In the genomic region with DNA sequence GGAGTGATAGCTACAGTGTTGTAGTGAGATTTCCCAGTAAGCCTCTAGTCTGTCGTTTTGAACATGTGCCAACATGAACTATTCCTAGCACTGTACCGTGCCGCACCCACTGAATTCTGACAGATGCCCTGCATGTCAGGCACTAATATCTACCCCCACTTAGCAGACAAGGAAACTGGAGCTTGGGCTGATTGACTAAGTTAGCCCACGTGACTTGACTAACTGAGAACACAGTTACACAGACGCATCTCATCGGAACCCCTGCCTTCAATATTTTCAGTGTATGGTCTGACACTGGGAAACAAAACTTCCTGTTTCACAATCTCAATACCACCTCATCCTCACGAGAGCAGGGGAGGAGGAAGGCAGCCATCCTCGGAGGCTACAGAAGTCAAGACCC, we compare ENCODE assay signal across 22 mouse cellular contexts.
A peak's percentile ranks its signal among the peaks of the same experiment; 100 is the strongest.
DNase-seq lines count a peak whose midpoint lies in the region; ATAC-seq lines count a peak whose summit lies in the region.
"Had no signal": no experiment of that assay in that cellular context is flagged by ENCODE, and none has a peak within 500 bp of the region (broad histone marks: within the 10 kb centered on the region; RNA-seq: fewer than 3 reads in every experiment).

No protein-coding gene starts in this region.

- DNase-seq in embryonic facial prominence, embryonic 14.5 days (ENCODE audit: low spot score): peak; percentile 8
- DNase-seq in embryonic facial prominence, embryonic 10.5 days (ENCODE audit: low spot score): no peak
- DNase-seq in c-Kit-positive CD71-negative TER-119-negative erythroid progenitor cells, embryonic 14.5 days (ENCODE audit: low read depth): peak; percentile 16
- no peak for DNase-seq in liver, embryonic 13.5 days
- no peak for DNase-seq in gastrocnemius, postnatal 10 days
- no peak for DNase-seq in ovary, adult 18-20 months (ENCODE audit: low spot score)
- DNase-seq in urinary bladder, postnatal 14 days (ENCODE audit: low spot score): no peak
- DNase-seq: adrenal gland, postnatal 14 days; cerebellum, adult 18-20 months; cerebellum, postnatal 25 days; heart, adult 2 months; kidney, adult 8-10 months; kidney, postnatal 36 days; lung, postnatal 4 days; midbrain, embryonic 14.5 days had no signal

- H3K27ac ChIP-seq in embryonic facial prominence, embryonic 14.5 days (replicated peaks; ENCODE audit: low read depth, low read length): no peak overlapping the region
- no peak overlapping the region for H3K27ac ChIP-seq in embryonic facial prominence, embryonic 10.5 days (replicated peaks)
- H3K27ac ChIP-seq in liver, embryonic 13.5 days: no peak overlapping the region
- H3K27ac ChIP-seq: forebrain, embryonic 13.5 days; heart, adult 2 months; hindbrain, embryonic 13.5 days; limb, embryonic 12.5 days; lung, embryonic 15.5 days had no signal

- H3K9ac ChIP-seq in embryonic facial prominence, embryonic 14.5 days (ENCODE audit: low read depth, low read length): no peak overlapping the region
- no peak overlapping the region for H3K9ac ChIP-seq in liver, embryonic 13.5 days
- H3K9ac ChIP-seq: forebrain, embryonic 13.5 days; hindbrain, embryonic 13.5 days; limb, embryonic 12.5 days; lung, embryonic 15.5 days had no signal

- H3K4me1 ChIP-seq in embryonic facial prominence, embryonic 14.5 days (ENCODE audit: control insufficient read depth, insufficient read depth, low read length): no peaks in the 10 kb centered on the region
- no peaks in the 10 kb centered on the region for H3K4me1 ChIP-seq in embryonic facial prominence, embryonic 10.5 days
- H3K4me1 ChIP-seq in liver, embryonic 13.5 days (replicated peaks): peaks cover 20% of the 10 kb centered on the region
- H3K4me1 ChIP-seq: forebrain, embryonic 13.5 days; hindbrain, embryonic 13.5 days had no signal

- H3K36me3 ChIP-seq in embryonic facial prominence, embryonic 14.5 days (ENCODE audit: control insufficient read depth, insufficient read depth, low read length): no peaks in the 10 kb centered on the region
- no peaks in the 10 kb centered on the region for H3K36me3 ChIP-seq in embryonic facial prominence, embryonic 10.5 days (replicated peaks)
- H3K36me3 ChIP-seq in liver, embryonic 13.5 days: no peaks in the 10 kb centered on the region
- H3K36me3 ChIP-seq: G1E; hindbrain, embryonic 13.5 days; limb, embryonic 12.5 days; lung, embryonic 15.5 days had no signal

- 69% methylated on average over 8 of the region's 8 CpGs for WGBS in embryonic facial prominence, embryonic 14.5 days
- 87% methylated on average over 8 of the region's 8 CpGs for WGBS in embryonic facial prominence, embryonic 10.5 days
- 12% methylated on average over 8 of the region's 8 CpGs for WGBS in liver, embryonic 13.5 days (ENCODE audit: insufficient replicate concordance)

- H3K27me3 ChIP-seq in embryonic facial prominence, embryonic 14.5 days (replicated peaks; ENCODE audit: control insufficient read depth, insufficient read depth, low read length): no peaks in the 10 kb centered on the region
- H3K27me3 ChIP-seq in embryonic facial prominence, embryonic 10.5 days (replicated peaks; ENCODE audit: low read depth, poor library complexity, severe bottlenecking): no peaks in the 10 kb centered on the region
- H3K27me3 ChIP-seq in liver, embryonic 13.5 days: no peaks in the 10 kb centered on the region
- H3K27me3 ChIP-seq: forebrain, embryonic 13.5 days; hindbrain, embryonic 13.5 days; limb, embryonic 12.5 days; lung, embryonic 15.5 days had no signal

- H3K9me3 ChIP-seq in embryonic facial prominence, embryonic 14.5 days (ENCODE audit: control insufficient read depth, low read length): no peaks in the 10 kb centered on the region
- no peaks in the 10 kb centered on the region for H3K9me3 ChIP-seq in embryonic facial prominence, embryonic 10.5 days
- H3K9me3 ChIP-seq in liver, embryonic 13.5 days (replicated peaks): no peaks in the 10 kb centered on the region
- H3K9me3 ChIP-seq: forebrain, embryonic 13.5 days; G1E; hindbrain, embryonic 13.5 days; limb, embryonic 12.5 days; lung, embryonic 15.5 days had no signal

- no peak overlapping the region for H3K4me3 ChIP-seq in embryonic facial prominence, embryonic 14.5 days (ENCODE audit: low read depth, low read length)
- no peak overlapping the region for H3K4me3 ChIP-seq in embryonic facial prominence, embryonic 10.5 days
- H3K4me3 ChIP-seq in liver, embryonic 13.5 days (replicated peaks): no peak overlapping the region
- H3K4me3 ChIP-seq: forebrain, embryonic 13.5 days; heart, adult 2 months; hindbrain, embryonic 13.5 days; limb, embryonic 12.5 days; lung, embryonic 15.5 days had no signal

- ATAC-seq in embryonic facial prominence, embryonic 14.5 days (ENCODE audit: low read depth): no peak
- ATAC-seq in liver, embryonic 13.5 days (ENCODE audit: low read depth): peak; percentile 67
- peak; percentile 66 for ATAC-seq in megakaryocyte progenitor cell, adult 5-6 weeks (replicated peaks; ENCODE audit: poor library complexity)
- ATAC-seq: CD4-positive, CD25-positive, alpha-beta regulatory T cell, adult 4 months; forebrain, embryonic 13.5 days had no signal

- no peak overlapping the region for H3K4me2 ChIP-seq in embryonic facial prominence, embryonic 14.5 days (ENCODE audit: low read depth, low read length)
- H3K4me2 ChIP-seq in liver, embryonic 13.5 days: peak overlapping the region; percentile 7; the same call in 1 of the 2 replicates
- H3K4me2 ChIP-seq: forebrain, embryonic 13.5 days; hindbrain, embryonic 13.5 days; limb, embryonic 12.5 days; lung, embryonic 15.5 days had no signal

Comparison
In these comparisons a context has a peak if more than half of its experiments do, and no peak if none do; other contexts are left out.
1. DNase-seq: peak in embryonic facial prominence, embryonic 14.5 days (single experiment) and c-Kit-positive CD71-negative TER-119-negative erythroid progenitor cells, embryonic 14.5 days (single experiment); none in embryonic facial prominence, embryonic 10.5 days (single experiment), liver, embryonic 13.5 days (single experiment), gastrocnemius, postnatal 10 days (single experiment), ovary, adult 18-20 months (single experiment) and urinary bladder, postnatal 14 days (single experiment).